Mouse (Mus musculus) cortical plate, adult 2 months (tissue): Measurements from ENCODE around the gene Rabggtb. TPM values are rescaled to one million over a fixed set of nuclear protein-coding genes. Genes with fewer than 3 reads are reported as not detected.

Experiments
- H3K27ac ChIP-seq: fragments of 200-500 bp; 2 replicates; pipeline ENCODE4 v1.5.1; 2012; ENCODE audit warnings: low read length, control low read depth, inconsistent platforms; ENCODE audit not compliant: insufficient read depth
- H3K4me1 ChIP-seq: fragments of 200-500 bp; 2 replicates; pipeline ENCODE4 v1.6.1; 2011; ENCODE audit warnings: low read length; ENCODE audit not compliant: control insufficient read depth, insufficient read depth
- H3K4me3 ChIP-seq: fragments of 200-500 bp; 2 replicates; pipeline ENCODE4 v1.5.1; 2011; ENCODE audit warnings: mild to moderate bottlenecking, low read length, control low read depth; ENCODE audit not compliant: insufficient read depth
- CTCF ChIP-seq: fragments of 200-500 bp; IDR thresholded peaks from 2 replicates; pipeline ENCODE4 v1.5.1; 2011; ENCODE audit warnings: mild to moderate bottlenecking, control low read depth, low read length; ENCODE audit not compliant: insufficient read depth; ENCODE audit errors: extremely low read depth
- POLR2A ChIP-seq: fragments of 200-500 bp; IDR thresholded peaks from 2 replicates; pipeline ENCODE4 v1.6.1; 2011; ENCODE audit warnings: mild to moderate bottlenecking, low read length, control low read depth; ENCODE audit not compliant: insufficient read depth; ENCODE audit errors: extremely low read depth
- polyA plus RNA-seq: library from polyadenylated mRNA; depleted of rRNA; stranded (reverse); fragments of >200 nt; gene quantifications from 2 replicates; pipeline ENCODE4 v1.2.3, GENCODE M21; 2012

Gene Rabggtb
- polyA plus RNA-seq, 1 experiment, result 64.9 TPM

DNA sequence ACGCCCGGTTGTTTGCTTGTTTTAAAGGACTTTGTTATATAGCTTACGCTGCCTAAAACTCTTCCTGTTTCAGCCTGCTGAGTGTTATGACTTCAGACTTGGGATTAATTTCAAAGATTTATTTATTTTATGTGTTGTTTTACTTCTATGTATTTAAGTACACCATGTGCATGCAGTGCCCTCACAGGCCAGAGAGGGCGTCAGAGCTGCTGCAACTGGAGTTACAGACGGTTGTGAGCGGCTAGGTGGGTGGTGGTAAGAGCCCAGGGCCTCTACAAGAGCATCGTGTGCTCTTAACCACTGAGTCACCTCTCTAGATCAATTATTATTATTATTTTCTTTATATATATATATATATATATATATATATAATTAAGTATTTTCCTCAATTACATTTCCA lies 13.5 kb upstream of the Rabggtb start:
- H3K4me1 ChIP-seq, result no peaks in the 10 kb centered on the region
- TF ChIP-seq CTCF, result no peak
- TF ChIP-seq POLR2A, result no peak

DNA sequence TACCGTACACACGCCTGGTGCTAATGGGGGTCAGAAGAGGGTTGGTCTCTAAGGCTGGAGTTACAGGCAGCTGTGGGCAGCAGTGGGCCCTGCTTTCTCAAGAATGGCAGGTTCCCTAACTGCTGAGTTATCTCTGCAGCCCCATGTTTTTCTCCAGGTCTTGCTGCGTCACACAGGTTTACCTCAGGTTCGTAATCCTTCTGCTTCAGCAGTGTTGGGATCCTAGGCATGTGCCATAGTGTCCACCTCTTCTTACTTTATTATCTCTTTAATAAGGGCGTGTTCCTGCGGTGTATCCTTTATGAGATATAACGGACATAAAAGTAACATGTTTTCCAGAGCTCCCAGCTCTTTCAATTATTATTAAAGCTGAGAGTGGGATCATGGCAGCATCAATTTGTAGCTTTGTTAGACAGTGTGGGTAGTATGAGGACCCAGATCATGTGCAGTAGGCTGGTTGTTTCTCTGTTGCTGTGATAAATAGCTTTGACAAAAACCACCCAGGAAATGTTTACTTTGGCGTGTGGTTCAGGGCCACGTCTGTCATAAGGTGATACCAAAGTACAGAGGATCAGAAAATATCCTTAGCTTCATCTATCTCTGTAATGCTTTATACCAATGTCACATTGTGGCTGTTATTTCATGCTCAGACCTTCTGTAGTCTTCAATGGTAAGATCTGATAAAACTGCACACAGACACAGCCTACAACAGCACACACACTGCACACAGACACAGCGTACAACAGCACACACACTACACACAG lies 8.5 kb upstream of the Rabggtb start:
- TF ChIP-seq CTCF (no peak), POLR2A (no peak)
- no peak overlapping the region for H3K27ac ChIP-seq
- H3K4me1 ChIP-seq, result no peaks in the 10 kb centered on the region
- no peak overlapping the region for H3K4me3 ChIP-seq

More for the DNA sequence above, 13.5 kb upstream of the Rabggtb start:
- Histone ChIP-seq H3K27ac (no peak overlapping the region), H3K4me3 (no peak overlapping the region)

DNA sequence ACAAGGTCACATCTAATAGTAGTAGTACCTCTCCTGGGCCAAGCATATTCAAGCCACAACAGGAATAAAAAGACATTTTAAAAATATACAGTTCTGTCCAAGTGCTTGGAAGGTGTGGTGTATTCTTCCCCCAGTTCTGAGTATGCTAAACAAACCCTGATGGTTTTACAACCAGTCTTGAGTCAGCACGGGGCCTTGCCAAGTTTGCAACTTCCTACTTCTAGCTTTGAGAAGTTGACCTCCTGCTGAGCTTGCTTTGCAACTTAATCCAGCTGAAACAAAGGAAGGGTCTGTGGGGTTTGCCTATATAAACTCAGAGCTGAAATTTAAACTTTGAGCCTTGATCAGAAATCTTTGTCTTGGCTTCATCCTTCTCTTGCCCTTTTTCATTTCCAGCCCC lies 4.4 kb upstream of the Rabggtb start:
- no peak overlapping the region for H3K4me3 ChIP-seq
- TF ChIP-seq CTCF (no peak), POLR2A (no peak)
- no peaks in the 10 kb centered on the region for H3K4me1 ChIP-seq
- H3K27ac ChIP-seq, result no peak overlapping the region

DNA sequence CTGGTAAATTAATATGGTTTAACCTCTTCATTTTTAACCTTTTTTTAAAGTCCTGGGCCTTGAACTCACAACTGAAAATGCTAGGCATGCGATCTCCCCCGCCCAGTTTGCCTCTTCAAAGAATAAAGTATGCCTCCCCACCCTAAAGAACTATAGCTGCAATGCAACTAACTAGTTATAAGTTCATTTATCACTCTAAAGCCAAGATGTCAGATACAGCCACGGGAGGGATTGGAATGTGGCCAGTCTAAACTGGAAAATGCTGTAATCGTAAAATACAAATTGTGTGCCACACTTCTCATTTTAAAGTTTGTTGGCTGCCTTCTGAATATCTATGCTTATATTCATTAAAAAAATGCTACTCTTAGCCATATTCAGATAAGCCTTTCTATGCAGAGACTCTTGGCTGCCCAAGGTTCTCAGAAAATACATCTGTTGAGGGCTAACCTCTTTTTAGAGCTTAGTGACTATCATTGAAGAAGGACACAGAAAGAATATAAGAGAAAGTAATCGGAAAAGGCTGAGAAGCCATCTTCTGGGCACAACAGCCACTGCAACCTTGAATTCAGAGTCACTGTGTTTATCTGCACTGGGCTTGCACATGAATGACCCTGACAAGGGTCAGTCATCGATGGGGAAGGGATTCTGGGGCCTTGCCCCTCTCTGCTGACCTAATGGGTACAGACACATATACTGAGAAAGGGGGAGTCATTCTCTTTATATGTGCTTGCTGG lies 868 bp upstream of the Rabggtb start:
- H3K27ac ChIP-seq, result no peak overlapping the region
- H3K4me3 ChIP-seq, result peak overlapping the region; percentile 51; the same call in 1 of the 2 replicates
- TF ChIP-seq POLR2A (no peak), CTCF (no peak)
- peaks cover 10% of the 10 kb centered on the region for H3K4me1 ChIP-seq

DNA sequence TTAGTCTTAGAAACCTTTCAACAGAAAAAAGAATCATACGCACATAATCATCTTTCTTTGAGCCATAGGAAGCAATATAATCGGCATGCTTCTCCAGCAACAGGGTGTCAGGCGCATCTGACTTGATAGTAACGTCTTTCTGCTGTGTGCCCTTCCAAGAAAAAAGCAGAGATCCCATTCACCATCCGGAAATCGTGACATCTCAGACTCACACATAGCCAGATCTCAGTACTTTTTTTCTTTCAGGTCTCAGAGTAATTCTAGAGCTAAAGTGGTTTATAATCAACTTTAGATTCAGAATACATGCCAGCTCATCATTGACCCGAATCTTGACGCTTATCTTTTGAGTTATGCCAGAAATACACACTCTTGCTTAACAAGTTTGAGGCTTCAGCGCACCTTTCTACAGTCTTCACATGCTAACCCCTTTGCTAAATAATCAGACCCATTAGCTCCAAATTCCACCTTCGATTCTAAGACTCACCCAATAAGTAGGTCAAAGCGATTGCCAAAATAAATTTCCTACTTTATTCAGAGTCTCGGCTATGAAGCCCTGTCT lies 848 bp downstream of the Rabggtb start:
- H3K4me1 ChIP-seq, result peaks cover 10% of the 10 kb centered on the region
- no peak overlapping the region for H3K27ac ChIP-seq
- H3K4me3 ChIP-seq, result peak overlapping the region; percentile 51
- TF ChIP-seq CTCF (no peak), POLR2A (no peak)

DNA sequence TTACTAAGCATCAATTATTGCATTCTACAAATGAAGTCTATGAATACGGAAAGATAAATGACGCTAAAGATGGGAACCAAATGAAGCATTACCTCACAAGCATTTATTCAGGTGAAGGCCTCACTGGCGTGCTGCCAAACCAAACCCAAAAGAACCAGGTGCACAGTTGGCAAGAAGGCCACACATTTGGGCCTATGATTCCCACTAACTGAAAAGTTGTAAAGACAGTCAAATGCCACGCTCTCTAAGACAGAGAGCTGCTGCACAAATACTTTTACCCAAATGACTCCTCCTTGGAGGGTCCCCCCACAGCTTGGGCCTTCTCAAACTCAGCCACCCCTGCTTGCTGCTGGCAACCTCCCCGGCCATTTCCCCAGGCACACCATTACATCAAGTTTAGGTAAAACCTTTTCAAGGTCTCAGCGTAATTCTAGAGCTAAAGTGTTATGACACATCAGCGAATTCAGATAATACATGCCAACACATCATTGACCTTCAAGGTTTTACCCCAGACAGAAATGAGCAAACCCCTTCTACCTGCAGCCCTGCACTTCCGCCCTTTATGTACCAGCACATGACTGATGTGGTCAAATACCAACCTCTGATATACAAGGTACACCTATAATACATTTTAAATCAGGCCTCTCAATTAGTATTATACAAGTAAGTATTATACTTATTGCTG lies 1.5 kb downstream of the Rabggtb start:
- no peak for TF ChIP-seq CTCF
- no peak for TF ChIP-seq POLR2A
- no peak overlapping the region for H3K27ac ChIP-seq
- H3K4me3 ChIP-seq, result peak overlapping the region; percentile 51
- H3K4me1 ChIP-seq, result peaks cover 10% of the 10 kb centered on the region

DNA sequence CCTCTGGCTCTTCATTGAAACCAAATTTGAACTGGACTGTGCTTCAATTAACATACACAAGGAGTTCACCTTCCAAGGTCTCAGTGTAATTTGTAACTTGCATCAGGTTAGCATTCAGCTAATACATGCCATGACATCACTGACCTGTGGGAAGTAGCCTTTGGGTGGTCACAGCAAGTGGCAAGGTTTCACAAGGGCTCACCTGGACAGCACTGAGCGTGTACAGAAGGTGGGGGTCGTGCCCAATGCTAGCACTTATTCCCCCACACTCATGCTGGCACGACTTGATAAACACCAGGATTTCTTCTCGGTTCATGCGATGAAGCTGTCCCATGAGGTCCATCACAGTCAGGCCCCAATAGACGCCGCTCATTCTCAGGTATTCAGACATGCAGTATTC lies 2.3 kb downstream of the Rabggtb start:
- Histone ChIP-seq H3K4me3 (peak overlapping the region; percentile 51; the same call in 1 of the 2 replicates), H3K4me1 (peaks cover 10% of the 10 kb centered on the region), H3K27ac (no peak overlapping the region)
- TF ChIP-seq POLR2A (no peak), CTCF (no peak)

DNA sequence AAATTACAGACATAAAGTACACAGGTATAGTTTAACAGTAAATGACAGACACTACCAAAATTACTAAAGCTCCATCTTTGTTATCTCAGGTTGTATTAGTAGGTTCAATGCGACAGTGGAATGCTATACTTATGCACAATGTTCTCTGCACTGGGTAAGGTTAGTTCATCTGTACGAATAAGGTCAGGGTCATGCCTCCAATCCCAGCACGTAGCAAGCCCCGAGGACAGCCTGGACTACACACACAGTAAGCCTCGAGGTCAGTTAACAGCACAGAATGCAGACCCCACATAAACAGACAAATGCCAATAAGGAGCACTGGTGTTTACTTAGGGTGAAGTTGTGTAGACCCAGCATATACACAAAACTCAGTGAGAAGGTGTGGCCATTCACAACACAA lies 3.9 kb downstream of the Rabggtb start:
- Histone ChIP-seq H3K4me3 (no peak overlapping the region), H3K4me1 (peaks cover 10% of the 10 kb centered on the region), H3K27ac (no peak overlapping the region)
- TF ChIP-seq CTCF, result no peak

DNA sequence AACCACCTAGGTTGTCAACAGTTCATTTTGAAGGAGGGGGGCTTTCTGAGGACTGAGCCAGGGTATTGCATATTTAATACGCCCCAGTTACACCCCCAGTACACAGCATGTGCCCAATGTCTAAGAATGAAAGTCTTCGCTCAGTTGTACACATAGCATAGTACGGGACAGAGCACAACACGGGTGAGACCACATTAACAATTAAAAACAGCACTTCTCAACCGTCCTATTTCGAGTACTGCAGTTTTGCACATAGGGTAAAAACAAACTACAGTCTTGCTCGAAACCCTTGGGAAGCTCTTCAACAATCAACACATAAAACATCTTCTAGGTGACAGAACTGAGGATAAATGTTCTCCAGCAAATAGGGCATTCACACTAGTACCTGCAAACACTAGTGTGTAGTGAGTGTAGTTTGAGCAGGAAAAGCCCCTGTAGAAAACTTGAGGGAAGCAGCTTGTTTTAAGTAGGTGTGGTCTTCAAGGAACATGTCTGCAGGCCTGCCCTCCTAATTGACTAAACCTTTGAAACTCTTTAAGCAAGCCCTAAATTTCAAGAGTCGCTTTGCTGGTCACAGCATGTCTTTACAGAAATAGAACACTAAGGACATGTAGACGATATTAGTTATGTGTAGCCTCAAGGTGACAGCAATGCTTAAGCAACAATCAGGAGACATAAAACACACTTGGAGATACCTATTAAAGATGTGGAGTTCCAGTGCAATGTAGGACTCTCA lies 6.5 kb downstream of the Rabggtb start, which contains the start of gene Msh4:
TSS of gene Msh4 (minus strand) at position 3 of the 736 bp plus-strand sequence.
- no peak within 1 kb of the TSS for H3K4me3 ChIP-seq
- H3K27ac ChIP-seq, result no peak within 1 kb of the TSS
- peaks cover 7% of the 10 kb centered on the region for H3K4me1 ChIP-seq
- TF ChIP-seq CTCF, result no peak
